Mouse (Mus musculus) cerebellum, adult (tissue): Measurements from ENCODE around the gene Preb.

ENCODE experiments used
- ATAC-seq: cut with Nextera tagmentation; 2 replicates; pipeline ENCODE4 v1.9.2; 2017; ENCODE audit warnings: mild to moderate bottlenecking, moderate library complexity, mixed read lengths; ENCODE audit not compliant: insufficient number of reproducible peaks, low FRiP score, low TSS enrichment

Preb gene

DNA sequence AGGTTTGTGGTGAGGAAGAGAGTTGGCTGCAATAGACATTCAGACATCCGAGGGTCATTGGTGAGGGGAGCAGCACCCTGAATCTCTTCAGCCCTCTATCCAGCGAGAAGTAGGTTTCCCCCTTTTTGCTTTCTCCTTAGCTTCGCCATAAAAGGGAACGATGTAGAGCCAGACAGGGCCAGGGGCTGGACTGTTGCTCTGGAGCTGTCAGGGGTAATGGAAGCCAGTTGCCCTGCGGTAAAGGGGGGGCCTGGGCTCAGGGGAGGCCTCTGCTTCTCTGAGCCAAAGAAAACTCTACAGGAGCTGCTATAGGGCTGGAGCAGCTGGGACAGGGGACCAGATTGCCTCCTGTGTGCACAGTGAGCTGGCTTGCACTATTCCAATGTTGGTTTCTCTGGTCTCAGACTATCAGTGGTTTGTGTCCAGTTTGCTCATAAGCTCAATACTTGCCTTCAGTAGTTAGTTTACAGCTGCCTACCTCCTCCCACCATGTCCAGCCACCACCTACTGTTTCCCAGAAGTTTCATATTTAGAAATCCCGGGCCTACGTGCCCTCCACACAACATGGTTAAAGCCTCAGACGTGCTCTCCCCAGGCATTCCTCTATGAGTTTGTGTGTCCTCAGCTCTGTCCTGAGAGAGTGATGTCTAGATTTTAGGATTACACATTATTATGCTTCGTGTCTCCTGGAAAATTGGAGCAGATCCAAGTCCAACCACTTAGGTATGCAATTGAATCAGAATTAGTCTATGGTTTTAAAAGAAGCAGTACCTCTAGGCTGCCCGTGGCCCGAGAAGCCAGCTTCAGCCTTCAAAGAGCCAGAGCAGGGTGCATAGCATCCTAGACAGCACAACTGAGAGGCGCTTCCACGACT lies 51.5 kb downstream of the Preb start:
- no peak for ATAC-seq

DNA sequence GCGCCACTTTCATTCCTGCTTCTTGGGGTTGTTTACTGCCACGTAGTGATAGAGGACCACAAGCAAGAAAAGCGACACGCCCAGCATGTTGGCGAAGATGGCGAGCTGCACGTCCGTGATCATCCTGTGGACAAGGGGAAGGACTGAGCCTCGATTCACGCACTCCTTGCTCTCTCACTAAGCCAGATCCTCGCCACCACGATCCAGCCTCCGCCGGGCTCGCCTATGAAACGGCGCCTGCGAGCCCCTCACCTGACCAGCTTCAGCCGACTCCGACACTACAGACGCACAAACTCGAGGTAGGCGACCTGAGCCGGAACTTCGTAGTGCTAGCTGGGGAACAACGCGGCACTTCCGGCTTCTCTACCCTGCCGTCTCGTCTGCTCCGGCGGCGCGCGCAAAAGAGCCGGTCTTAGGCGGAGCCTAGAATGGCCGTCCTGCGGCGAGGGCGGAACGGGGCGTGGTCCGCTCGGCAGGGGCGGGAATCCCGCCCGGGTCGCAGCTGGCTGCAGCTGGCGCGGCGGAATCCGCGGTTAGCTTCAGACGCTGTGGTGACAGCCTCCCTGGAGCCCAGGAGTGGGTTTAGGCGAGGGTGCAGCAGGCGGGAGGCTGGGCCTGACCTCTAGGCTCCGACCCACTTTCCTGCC lies 52.6 kb downstream of the Preb start, which contains the start of gene Ost4:
Gene Ost4, minus strand, starts transcription at position 376 of the 647 bp plus-strand sequence.
- peak; percentile 95 for ATAC-seq

GRCm38 (mm10) chr5:30901860-30902259 lies 58.3 kb downstream of the Preb start:
- ATAC-seq = no peak
